Mouse (Mus musculus): Measurements from ENCODE around the gene Pbx1. TPM values are rescaled to one million over a fixed set of nuclear protein-coding genes. Genes with fewer than 3 reads are reported as not detected.

Pbx1 gene
- total RNA-seq, 1 experiment: 10.0 TPM

GRCm38 (mm10) chr1:168135545-168135944, 296.5 kb downstream of the Pbx1 start:
- DNase-seq (ENCODE audit: low read depth, low spot score): no peak
- no peaks in the 10 kb centered on the region for H3K9me3 ChIP-seq (ENCODE audit: control insufficient read depth, insufficient read depth, low read depth, low read length)
- no peaks in the 10 kb centered on the region for H3K4me1 ChIP-seq (ENCODE audit: control insufficient read depth in 2 of 2, insufficient read depth in 2 of 2, low read length in 2 of 2, poor library complexity in 1 of 2)
- H3K9ac ChIP-seq (ENCODE audit: insufficient read depth, low read depth, low read length, poor library complexity, severe bottlenecking): no peak overlapping the region
- H3K4me3 ChIP-seq (ENCODE audit: insufficient read depth in 1 of 2, low read depth in 1 of 2, low read length in 2 of 2, poor library complexity in 1 of 2, severe bottlenecking in 1 of 2): no peak overlapping the region
- in situ Hi-C loops (cut with MboI; ENCODE audit: low sequenced_read_pairs in 2 of 2, unreplicated experiment in 2 of 2): no loop called here
- no peak overlapping the region for H3K27ac ChIP-seq (ENCODE audit: insufficient read depth, low read depth, low read length, poor library complexity, severe bottlenecking)
- TF ChIP-seq CHD2 (IDR thresholded peaks at IDR 0.05; ENCODE audit: low read depth, low read length): no peak
- no peak for TF ChIP-seq ZNF384 (IDR thresholded peaks at IDR 0.05; ENCODE audit: low read depth, low read length)
- TF ChIP-seq MAFK (IDR thresholded peaks at IDR 0.05; ENCODE audit: insufficient read depth, low read depth, low read length): no peak
- no peak for TF ChIP-seq HCFC1 (IDR thresholded peaks at IDR 0.05; ENCODE audit: borderline replicate concordance, insufficient read depth, low read length)
- TF ChIP-seq ZC3H11A (IDR thresholded peaks at IDR 0.05; ENCODE audit: borderline replicate concordance, low read depth, low read length): no peak
- H3K36me3 ChIP-seq (ENCODE audit: control insufficient read depth, insufficient read depth, low read length, poor library complexity, severe bottlenecking): no peaks in the 10 kb centered on the region

- in situ Hi-C loops (cut with MboI; ENCODE audit: low sequenced_read_pairs in 2 of 2, unreplicated experiment in 2 of 2): no loop called here
- Histone ChIP-seq H3K9ac (ENCODE audit: insufficient read depth, low read depth, low read length, poor library complexity, severe bottlenecking) (no peak overlapping the region), H3K4me3 (ENCODE audit: insufficient read depth in 1 of 2, low read depth in 1 of 2, low read length in 2 of 2, poor library complexity in 1 of 2, severe bottlenecking in 1 of 2) (no peak overlapping the region), H3K4me1 (ENCODE audit: control insufficient read depth in 2 of 2, insufficient read depth in 2 of 2, low read length in 2 of 2, poor library complexity in 1 of 2) (no peaks in the 10 kb centered on the region), H3K9me3 (ENCODE audit: control insufficient read depth, insufficient read depth, low read depth, low read length) (no peaks in the 10 kb centered on the region), H3K36me3 (ENCODE audit: control insufficient read depth, insufficient read depth, low read length, poor library complexity, severe bottlenecking) (no peaks in the 10 kb centered on the region), H3K27ac (ENCODE audit: insufficient read depth, low read depth, low read length, poor library complexity, severe bottlenecking) (no peak overlapping the region)
- no peak for DNase-seq (ENCODE audit: low read depth, low spot score)
- no peak for TF ChIP-seq CHD2 (IDR thresholded peaks at IDR 0.05; ENCODE audit: low read depth, low read length)
- TF ChIP-seq ZC3H11A (IDR thresholded peaks at IDR 0.05; ENCODE audit: borderline replicate concordance, low read depth, low read length): no peak
- TF ChIP-seq ZNF384 (IDR thresholded peaks at IDR 0.05; ENCODE audit: low read depth, low read length): no peak
- TF ChIP-seq MAFK (IDR thresholded peaks at IDR 0.05; ENCODE audit: insufficient read depth, low read depth, low read length): no peak
- no peak for TF ChIP-seq HCFC1 (IDR thresholded peaks at IDR 0.05; ENCODE audit: borderline replicate concordance, insufficient read depth, low read length)
Measured at GRCm38 (mm10) chr1:168133696-168134095, 298.4 kb downstream of the Pbx1 start.

- Histone ChIP-seq H3K9me3 (ENCODE audit: control insufficient read depth, insufficient read depth, low read depth, low read length) (no peaks in the 10 kb centered on the region), H3K4me3 (ENCODE audit: insufficient read depth in 1 of 2, low read depth in 1 of 2, low read length in 2 of 2, poor library complexity in 1 of 2, severe bottlenecking in 1 of 2) (no peak overlapping the region), H3K9ac (ENCODE audit: insufficient read depth, low read depth, low read length, poor library complexity, severe bottlenecking) (no peak overlapping the region), H3K4me1 (ENCODE audit: control insufficient read depth in 2 of 2, insufficient read depth in 2 of 2, low read length in 2 of 2, poor library complexity in 1 of 2) (no peaks in the 10 kb centered on the region), H3K27ac (ENCODE audit: insufficient read depth, low read depth, low read length, poor library complexity, severe bottlenecking) (no peak overlapping the region), H3K36me3 (ENCODE audit: control insufficient read depth, insufficient read depth, low read length, poor library complexity, severe bottlenecking) (no peaks in the 10 kb centered on the region)
- TF ChIP-seq ZNF384 (IDR thresholded peaks at IDR 0.05; ENCODE audit: low read depth, low read length) (no peak), CHD2 (IDR thresholded peaks at IDR 0.05; ENCODE audit: low read depth, low read length) (no peak)
- DNase-seq (ENCODE audit: low read depth, low spot score): no peak
- in situ Hi-C loops (cut with MboI; ENCODE audit: low sequenced_read_pairs in 2 of 2, unreplicated experiment in 2 of 2): no loop called here
Measured at GRCm38 (mm10) chr1:168128004-168128403, 304.1 kb downstream of the Pbx1 start.

- no peak for DNase-seq (ENCODE audit: low read depth, low spot score)
- H3K9ac ChIP-seq (ENCODE audit: insufficient read depth, low read depth, low read length, poor library complexity, severe bottlenecking): no peak overlapping the region
- no peaks in the 10 kb centered on the region for H3K4me1 ChIP-seq (ENCODE audit: control insufficient read depth in 2 of 2, insufficient read depth in 2 of 2, low read length in 2 of 2, poor library complexity in 1 of 2)
- in situ Hi-C loops (cut with MboI; ENCODE audit: low sequenced_read_pairs in 2 of 2, unreplicated experiment in 2 of 2): no loop called here
- no peak overlapping the region for H3K4me3 ChIP-seq (ENCODE audit: insufficient read depth in 1 of 2, low read depth in 1 of 2, low read length in 2 of 2, poor library complexity in 1 of 2, severe bottlenecking in 1 of 2)
- H3K27ac ChIP-seq (ENCODE audit: insufficient read depth, low read depth, low read length, poor library complexity, severe bottlenecking): no peak overlapping the region
- H3K9me3 ChIP-seq (ENCODE audit: control insufficient read depth, insufficient read depth, low read depth, low read length): no peaks in the 10 kb centered on the region
- no peak for TF ChIP-seq ZC3H11A (IDR thresholded peaks at IDR 0.05; ENCODE audit: borderline replicate concordance, low read depth, low read length)
- TF ChIP-seq HCFC1 (IDR thresholded peaks at IDR 0.05; ENCODE audit: borderline replicate concordance, insufficient read depth, low read length): no peak
- TF ChIP-seq ZNF384 (IDR thresholded peaks at IDR 0.05; ENCODE audit: low read depth, low read length): no peak
- TF ChIP-seq CHD2 (IDR thresholded peaks at IDR 0.05; ENCODE audit: low read depth, low read length): no peak
- no peak for TF ChIP-seq MAFK (IDR thresholded peaks at IDR 0.05; ENCODE audit: insufficient read depth, low read depth, low read length)
- H3K36me3 ChIP-seq (ENCODE audit: control insufficient read depth, insufficient read depth, low read length, poor library complexity, severe bottlenecking): no peaks in the 10 kb centered on the region
Measured at GRCm38 (mm10) chr1:168124643-168125490, 307.2 kb downstream of the Pbx1 start.

Data from ES-E14 (cell line).